Mouse (Mus musculus) cerebellum, adult 2 months (tissue): ENCODE data around the gene Zfp933. TPM values are rescaled to one million over a fixed set of nuclear protein-coding genes. Genes with fewer than 3 reads are reported as not detected.
"Not testable (repeated sequence)": the region's sequence is repeated elsewhere in the genome, so short reads cannot be mapped to it uniquely, and the experiment has no call there.

Experiments
- DNase-seq, 2 experiments: peaks; one replicate each; pipeline ENCODE4 v3.0.0; 2021
- H3K27ac ChIP-seq: fragments of 200-500 bp; 2 replicates; pipeline ENCODE4 v1.5.1; 2012; ENCODE audit warnings: low read length, control low read depth, inconsistent platforms; ENCODE audit not compliant: insufficient read depth
- H3K27me3 ChIP-seq: fragments of 200-500 bp; 2 replicates; pipeline ENCODE4 v1.6.1; 2012; ENCODE audit warnings: inconsistent platforms, mild to moderate bottlenecking, low read length, moderate library complexity; ENCODE audit not compliant: control insufficient read depth, insufficient read depth
- H3K4me1 ChIP-seq: fragments of 200-500 bp; 2 replicates; pipeline ENCODE4 v1.6.1; 2011; ENCODE audit warnings: low read length; ENCODE audit not compliant: control insufficient read depth, insufficient read depth
- H3K4me3 ChIP-seq: fragments of 200-500 bp; replicated peaks from 2 replicates; pipeline ENCODE3; 2011; ENCODE audit warnings: mild to moderate bottlenecking, low read depth, low read length, control low read depth; ENCODE audit not compliant: insufficient read depth
- WGBS: fragments of 180-500 bp; shearing (Covaris S2); methylation state at CpG from one replicate; pipeline ENCODE4 v1.1.7; 2018; 5-methylcytosine and 5-hydroxymethylcytosine counted together
- polyA plus RNA-seq: library from polyadenylated mRNA; depleted of rRNA; stranded (reverse); fragments of >200 nt; gene quantifications from 2 replicates; pipeline ENCODE4 v1.2.3, GENCODE M21; 2012; rRNA removed

The Zfp933 gene
- polyA plus RNA-seq, 1 experiment = 11.3 TPM

GRCm38 (mm10) chr4:147795308-147795707 lies 52.9 kb downstream of the Zfp933 start:
- H3K27me3 ChIP-seq, DNase-seq: not testable (repeated sequence)
- WGBS = 85% methylated on average over 1 of the region's 1 CpGs

GRCm38 (mm10) chr4:147794026-147794665 lies 54.0 kb downstream of the Zfp933 start:
- H3K27me3 ChIP-seq, H3K4me3 ChIP-seq: not testable (repeated sequence)
- WGBS = 91% methylated on average over 3 of the region's 3 CpGs

More at GRCm38 (mm10) chr4:147795308-147795707, 52.9 kb downstream of the Zfp933 start:
- not testable (repeated sequence) for H3K4me1 ChIP-seq, H3K27ac ChIP-seq, H3K4me3 ChIP-seq

GRCm38 (mm10) chr4:147793390-147793916 lies 54.7 kb downstream of the Zfp933 start:
- not testable (repeated sequence) for H3K4me3 ChIP-seq, H3K27ac ChIP-seq, H3K4me1 ChIP-seq, H3K27me3 ChIP-seq, DNase-seq
- 57% methylated on average over 2 of the region's 2 CpGs for WGBS

More at GRCm38 (mm10) chr4:147794026-147794665, 54.0 kb downstream of the Zfp933 start:
- not testable (repeated sequence) for H3K4me1 ChIP-seq, DNase-seq, H3K27ac ChIP-seq

- not testable (repeated sequence) for H3K4me3 ChIP-seq, H3K27me3 ChIP-seq, H3K4me1 ChIP-seq, DNase-seq, H3K27ac ChIP-seq
Observed at GRCm38 (mm10) chr4:147791729-147792128, 56.4 kb downstream of the Zfp933 start.

Other genes starting within 250 kb of the Zfp933 start
- gene Zfp979, start 205.9 kb downstream of the Zfp933 start, polyA plus RNA-seq = 1.9 and 2.2 TPM in 2 replicates
- gene Zfp534, start 145.8 kb downstream of the Zfp933 start, polyA plus RNA-seq = not detected in 2 replicates
- 3.2 and 3.5 TPM in 2 replicates for gene Zfp984, start 38.6 kb downstream of the Zfp933 start, polyA plus RNA-seq
- 58.6 and 59.9 TPM in 2 replicates for gene Miip, start 20.4 kb upstream of the Zfp933 start, polyA plus RNA-seq
- gene Fv1, start 20.6 kb upstream of the Zfp933 start, polyA plus RNA-seq = 8.6 and 8.7 TPM in 2 replicates
- gene Mfn2, start 56.3 kb upstream of the Zfp933 start, polyA plus RNA-seq = 112 and 113 TPM in 2 replicates
- 33.0 and 36.0 TPM in 2 replicates for gene Plod1, start 88.4 kb upstream of the Zfp933 start, polyA plus RNA-seq
- gene 2510039O18Rik, start 92.5 kb upstream of the Zfp933 start, polyA plus RNA-seq = 34.1 and 34.5 TPM in 2 replicates
- 0.15 TPM in 1 of 2 replicates, not detected in the other for gene Nppb, start 137.4 kb upstream of the Zfp933 start, polyA plus RNA-seq
- gene Nppa, start 152.4 kb upstream of the Zfp933 start, polyA plus RNA-seq = 0.13 TPM in 1 of 2 replicates, not detected in the other
- 56.8 and 59.4 TPM in 2 replicates for gene Clcn6, start 190.5 kb upstream of the Zfp933 start, polyA plus RNA-seq
- gene Mthfr, start 190.7 kb upstream of the Zfp933 start, polyA plus RNA-seq = 27.2 and 29.8 TPM in 2 replicates
- 9.8 and 10.2 TPM in 2 replicates for gene Agtrap, start 239.7 kb upstream of the Zfp933 start, polyA plus RNA-seq